Mouse (Mus musculus): ENCODE results near the gene Gm9918. TPM values are rescaled to one million over a fixed set of nuclear protein-coding genes. Genes with fewer than 3 reads are reported as not detected.
A peak's percentile ranks its signal among the peaks of the same experiment; 100 is the strongest.

Gm9918 gene
- polyA plus RNA-seq, 1 experiment from 2014 or later, result 0.49 TPM

- Histone ChIP-seq H3K9me3 (replicated peaks) (no peaks in the 10 kb centered on the region), H3K4me3 (no peak overlapping the region), H3K27me3 (no peaks in the 10 kb centered on the region), H3K4me2 (replicated peaks) (no peak overlapping the region), H3K36me3 (peaks cover 23% of the 10 kb centered on the region), H3K27ac (no peak overlapping the region), H3K4me1 (peaks cover 13% of the 10 kb centered on the region), H3K9ac (no peak overlapping the region)
- no peak for ATAC-seq (ENCODE audit: low FRiP score)
- WGBS, result 84% methylated on average over 3 of the region's 3 CpGs
Measured at GRCm38 (mm10) chr15:102283648-102284047, 13.3 kb downstream of the Gm9918 start.

- H3K4me2 ChIP-seq (replicated peaks), result no peak overlapping the region
- no peak overlapping the region for H3K27ac ChIP-seq
- H3K27me3 ChIP-seq, result no peaks in the 10 kb centered on the region
- no peak overlapping the region for H3K9ac ChIP-seq
- no peaks in the 10 kb centered on the region for H3K9me3 ChIP-seq (replicated peaks)
- H3K4me3 ChIP-seq, result no peak overlapping the region
- no peaks in the 10 kb centered on the region for H3K4me1 ChIP-seq
- peaks cover 3% of the 10 kb centered on the region; the same call in 1 of the 2 replicates for H3K36me3 ChIP-seq
- ATAC-seq (ENCODE audit: low FRiP score), result no peak
Measured at GRCm38 (mm10) chr15:102287395-102287794, 17.0 kb downstream of the Gm9918 start.

GRCm38 (mm10) chr15:102295633-102296367 lies 25.4 kb downstream of the Gm9918 start, which contains the start of gene Espl1:
Gene Espl1 (plus strand): TSS chr15:102296266.
- Histone ChIP-seq H3K27ac (0 out of 2 replicates have a peak within 1 kb of the TSS, but pooled peaks have one; percentile 13), H3K9ac (peak within 1 kb of the TSS; percentile 69), H3K36me3 (peaks cover 21% of the 10 kb centered on the region), H3K4me2 (replicated peaks) (peak within 1 kb of the TSS; percentile 93), H3K4me3 (peak within 1 kb of the TSS; percentile 66), H3K4me1 (peaks cover 10% of the 10 kb centered on the region), H3K27me3 (no peaks in the 10 kb centered on the region), H3K9me3 (replicated peaks) (no peaks in the 10 kb centered on the region)
- ATAC-seq (ENCODE audit: low FRiP score), result peak; percentile 98
- WGBS, result 8% methylated on average over 25 of the region's 25 CpGs

GRCm38 (mm10) chr15:102296368-102297006 lies 26.1 kb downstream of the Gm9918 start:
- Histone ChIP-seq H3K27me3 (no peaks in the 10 kb centered on the region), H3K4me1 (peaks cover 10% of the 10 kb centered on the region), H3K4me3 (peak overlapping the region; percentile 66), H3K9ac (peak overlapping the region; percentile 69), H3K9me3 (replicated peaks) (no peaks in the 10 kb centered on the region), H3K36me3 (peaks cover 24% of the 10 kb centered on the region), H3K27ac (no peak overlapping the region), H3K4me2 (replicated peaks) (peak overlapping the region; percentile 93)
- peak; percentile 76 for ATAC-seq (ENCODE audit: low FRiP score)
- WGBS, result 5% methylated on average over 24 of the region's 24 CpGs

GRCm38 (mm10) chr15:102302542-102302941 lies 32.2 kb downstream of the Gm9918 start:
- no peaks in the 10 kb centered on the region for H3K4me1 ChIP-seq
- H3K9ac ChIP-seq, result no peak overlapping the region
- ATAC-seq (ENCODE audit: low FRiP score), result no peak
- H3K27ac ChIP-seq, result no peak overlapping the region
- H3K4me3 ChIP-seq, result no peak overlapping the region
- WGBS, result 91% methylated on average over 6 of the region's 6 CpGs
- H3K36me3 ChIP-seq, result peaks cover 54% of the 10 kb centered on the region
- no peaks in the 10 kb centered on the region for H3K9me3 ChIP-seq (replicated peaks)
- H3K4me2 ChIP-seq (replicated peaks), result no peak overlapping the region
- H3K27me3 ChIP-seq, result no peaks in the 10 kb centered on the region

GRCm38 (mm10) chr15:102308717-102309116 lies 38.4 kb downstream of the Gm9918 start:
- no peak for ATAC-seq (ENCODE audit: low FRiP score)
- no peaks in the 10 kb centered on the region for H3K4me1 ChIP-seq
- H3K9me3 ChIP-seq (replicated peaks), result no peaks in the 10 kb centered on the region
- no peak overlapping the region for H3K4me2 ChIP-seq (replicated peaks)
- no peak overlapping the region for H3K27ac ChIP-seq
- H3K4me3 ChIP-seq, result no peak overlapping the region
- peaks cover 55% of the 10 kb centered on the region for H3K36me3 ChIP-seq
- H3K9ac ChIP-seq, result no peak overlapping the region
- WGBS, result 90% methylated on average over 9 of the region's 9 CpGs
- H3K27me3 ChIP-seq, result no peaks in the 10 kb centered on the region

- Histone ChIP-seq H3K9me3 (replicated peaks) (no peaks in the 10 kb centered on the region), H3K4me1 (no peaks in the 10 kb centered on the region), H3K4me3 (no peak overlapping the region), H3K36me3 (peaks cover 54% of the 10 kb centered on the region), H3K27me3 (no peaks in the 10 kb centered on the region), H3K27ac (no peak overlapping the region), H3K9ac (no peak overlapping the region), H3K4me2 (replicated peaks) (no peak overlapping the region)
- WGBS, result 83% methylated on average over 10 of the region's 10 CpGs
- no peak for ATAC-seq (ENCODE audit: low FRiP score)
Measured at GRCm38 (mm10) chr15:102310074-102310845, 39.9 kb downstream of the Gm9918 start.

GRCm38 (mm10) chr15:102311489-102311888 lies 41.1 kb downstream of the Gm9918 start:
- Histone ChIP-seq H3K9ac (no peak overlapping the region), H3K36me3 (peaks cover 56% of the 10 kb centered on the region), H3K4me2 (replicated peaks) (no peak overlapping the region), H3K27ac (no peak overlapping the region), H3K4me1 (no peaks in the 10 kb centered on the region), H3K27me3 (no peaks in the 10 kb centered on the region), H3K9me3 (replicated peaks) (no peaks in the 10 kb centered on the region), H3K4me3 (no peak overlapping the region)
- no peak for ATAC-seq (ENCODE audit: low FRiP score)

GRCm38 (mm10) chr15:102315292-102315691 lies 44.9 kb downstream of the Gm9918 start:
- H3K36me3 ChIP-seq, result peaks cover 62% of the 10 kb centered on the region

GRCm38 (mm10) chr15:102316263-102316662 lies 45.9 kb downstream of the Gm9918 start:
- Histone ChIP-seq H3K36me3 (peaks cover 68% of the 10 kb centered on the region), H3K9me3 (replicated peaks) (no peaks in the 10 kb centered on the region), H3K4me3 (no peak overlapping the region), H3K27me3 (no peaks in the 10 kb centered on the region), H3K27ac (no peak overlapping the region), H3K4me1 (no peaks in the 10 kb centered on the region), H3K4me2 (replicated peaks) (no peak overlapping the region), H3K9ac (no peak overlapping the region)
- ATAC-seq (ENCODE audit: low FRiP score), result no peak
- WGBS, result 87% methylated on average over 6 of the region's 6 CpGs

More at GRCm38 (mm10) chr15:102315292-102315691, 44.9 kb downstream of the Gm9918 start:
- 91% methylated on average over 8 of the region's 8 CpGs for WGBS
- no peaks in the 10 kb centered on the region for H3K4me1 ChIP-seq
- no peak overlapping the region for H3K9ac ChIP-seq
- H3K27me3 ChIP-seq, result no peaks in the 10 kb centered on the region
- no peak for ATAC-seq (ENCODE audit: low FRiP score)
- no peaks in the 10 kb centered on the region for H3K9me3 ChIP-seq (replicated peaks)
- no peak overlapping the region for H3K4me3 ChIP-seq
- H3K27ac ChIP-seq, result no peak overlapping the region
- H3K4me2 ChIP-seq (replicated peaks), result no peak overlapping the region

Data from hindbrain, embryonic 12.5 days (tissue).